Mouse (Mus musculus) forebrain, embryonic 14.5 days (tissue): Measurements from ENCODE around the gene Ubtd1. TPM values are rescaled to one million over a fixed set of nuclear protein-coding genes. Genes with fewer than 3 reads are reported as not detected.

Experiments
- ATAC-seq: fragments of 200-750 bp; cut with Nextera tagmentation; 2 replicates; pipeline ENCODE4 v1.8.0; 2017; ENCODE audit warnings: mild to moderate bottlenecking, moderate library complexity
- DNase-seq: peaks from one replicate; pipeline ENCODE4 v3.0.0-alpha.2; 2015; ENCODE audit warnings: low spot score
- H3K27ac ChIP-seq: fragments of 300-500 bp; sonication (generic); 2 replicates; pipeline ENCODE4 v1.5.1; 2014; ENCODE audit warnings: low read depth, mild to moderate bottlenecking, control low read depth, low read length, moderate library complexity
- H3K27me3 ChIP-seq: fragments of 300-500 bp; sonication (generic); replicated peaks from 2 replicates; pipeline ENCODE4 v1.6.1; 2014; ENCODE audit warnings: low read length, control low read depth, mixed read lengths; ENCODE audit not compliant: control insufficient read depth, insufficient read depth
- H3K36me3 ChIP-seq: fragments of 300-500 bp; sonication (generic); 2 replicates; pipeline ENCODE4 v1.6.1; 2014; ENCODE audit warnings: low read length, control low read depth; ENCODE audit not compliant: control insufficient read depth, insufficient read depth
- H3K4me1 ChIP-seq: fragments of 300-500 bp; sonication (generic); 2 replicates; pipeline ENCODE4 v1.6.1; 2014; ENCODE audit warnings: antibody characterized with exemption, low read length, control low read depth; ENCODE audit not compliant: control insufficient read depth, insufficient read depth
- H3K4me2 ChIP-seq: fragments of 300-500 bp; sonication (generic); 2 replicates; pipeline ENCODE4 v1.6.1; 2014; ENCODE audit warnings: mild to moderate bottlenecking, control low read depth, low read length
- H3K4me3 ChIP-seq: fragments of 300-500 bp; sonication (generic); 2 replicates; pipeline ENCODE4 v1.5.1; 2014; ENCODE audit warnings: low read depth, low read length, control low read depth
- H3K9ac ChIP-seq: fragments of 300-500 bp; sonication (generic); 2 replicates; pipeline ENCODE4 v1.6.1; 2014; ENCODE audit warnings: mild to moderate bottlenecking, low read length, control low read depth, moderate library complexity
- H3K9me3 ChIP-seq: fragments of 300-500 bp; sonication (generic); replicated peaks from 2 replicates; pipeline ENCODE4 v1.6.1; 2016; ENCODE audit warnings: low read length, control low read depth, mixed read lengths; ENCODE audit not compliant: control insufficient read depth
- WGBS: fragments of 180-500 bp; shearing (Covaris S2); extraction: QIAGEN DNeasy Blood & Tissue Kit; methylation state at CpG from one replicate; pipeline ENCODE4 v1.1.7; 2014; 5-methylcytosine and 5-hydroxymethylcytosine counted together
- polyA plus RNA-seq: library from polyadenylated mRNA; unstranded; fragments of >200 nt; fragmentation: Nextera tagmentation; extraction: Ambion mirVana; gene quantifications from 2 replicates; pipeline ENCODE4 v1.2.1, GENCODE M21; 2014

Gene Ubtd1
- polyA plus RNA-seq, 1 experiment from 2014 or later = 5.4 TPM

GRCm38 (mm10) chr19:42026158-42026557 lies 44.6 kb downstream of the Ubtd1 start:
- Histone ChIP-seq H3K9ac (no peak overlapping the region), H3K36me3 (no peaks in the 10 kb centered on the region), H3K4me2 (no peak overlapping the region), H3K9me3 (no peaks in the 10 kb centered on the region), H3K27ac (no peak overlapping the region), H3K4me3 (no peak overlapping the region), H3K27me3 (no peaks in the 10 kb centered on the region), H3K4me1 (no peaks in the 10 kb centered on the region)
- DNase-seq (peak; percentile 77), ATAC-seq (peak; percentile 58)
- 12% methylated on average over 5 of the region's 5 CpGs for WGBS

- H3K4me1 ChIP-seq = no peaks in the 10 kb centered on the region
- H3K27ac ChIP-seq = no peak overlapping the region
- H3K36me3 ChIP-seq = no peaks in the 10 kb centered on the region
- ATAC-seq = no peak
- H3K9me3 ChIP-seq = no peaks in the 10 kb centered on the region
- H3K4me2 ChIP-seq = no peak overlapping the region
- DNase-seq = no peak
- H3K27me3 ChIP-seq = no peaks in the 10 kb centered on the region
- H3K4me3 ChIP-seq = no peak overlapping the region
- no peak overlapping the region for H3K9ac ChIP-seq
- WGBS = 92% methylated on average over 5 of the region's 5 CpGs
Observed at GRCm38 (mm10) chr19:42031112-42031511, 49.5 kb downstream of the Ubtd1 start.

GRCm38 (mm10) chr19:42033611-42034010 lies 52.0 kb downstream of the Ubtd1 start:
- no peaks in the 10 kb centered on the region for H3K9me3 ChIP-seq
- 76% methylated on average over 14 of the region's 14 CpGs for WGBS
- no peak for ATAC-seq
- no peak overlapping the region for H3K4me2 ChIP-seq
- H3K4me3 ChIP-seq = no peak overlapping the region
- no peak overlapping the region for H3K9ac ChIP-seq
- DNase-seq = no peak
- H3K27me3 ChIP-seq = no peaks in the 10 kb centered on the region
- H3K36me3 ChIP-seq = no peaks in the 10 kb centered on the region
- no peak overlapping the region for H3K27ac ChIP-seq
- no peaks in the 10 kb centered on the region for H3K4me1 ChIP-seq

GRCm38 (mm10) chr19:42034146-42034775 lies 52.7 kb downstream of the Ubtd1 start:
- Histone ChIP-seq H3K4me3 (no peak overlapping the region), H3K9ac (no peak overlapping the region), H3K27ac (no peak overlapping the region), H3K9me3 (no peaks in the 10 kb centered on the region), H3K4me1 (no peaks in the 10 kb centered on the region), H3K27me3 (no peaks in the 10 kb centered on the region), H3K4me2 (no peak overlapping the region), H3K36me3 (no peaks in the 10 kb centered on the region)
- DNase-seq (no peak), ATAC-seq (no peak)
- 66% methylated on average over 9 of the region's 9 CpGs for WGBS

GRCm38 (mm10) chr19:42034881-42035455 lies 53.4 kb downstream of the Ubtd1 start:
- Histone ChIP-seq H3K4me1 (no peaks in the 10 kb centered on the region), H3K27ac (no peak overlapping the region), H3K4me3 (no peak overlapping the region), H3K4me2 (no peak overlapping the region), H3K9me3 (no peaks in the 10 kb centered on the region), H3K27me3 (no peaks in the 10 kb centered on the region), H3K36me3 (no peaks in the 10 kb centered on the region), H3K9ac (no peak overlapping the region)
- 66% methylated on average over 11 of the region's 11 CpGs for WGBS
- no peak for ATAC-seq
- no peak for DNase-seq

GRCm38 (mm10) chr19:42035456-42036248 lies 54.1 kb downstream of the Ubtd1 start, which contains the start of gene Ankrd2:
Gene Ankrd2 (plus strand): TSS chr19:42036000.
- Histone ChIP-seq H3K9me3 (no peaks in the 10 kb centered on the region), H3K27ac (no peak within 1 kb of the TSS), H3K36me3 (no peaks in the 10 kb centered on the region), H3K27me3 (no peaks in the 10 kb centered on the region), H3K4me1 (no peaks in the 10 kb centered on the region), H3K4me2 (no peak within 1 kb of the TSS), H3K9ac (no peak within 1 kb of the TSS), H3K4me3 (no peak within 1 kb of the TSS)
- WGBS = 68% methylated on average over 19 of the region's 19 CpGs
- peak; percentile 90 for ATAC-seq
- peak; percentile 89 for DNase-seq

- DNase-seq (no peak), ATAC-seq (no peak)
- H3K36me3 ChIP-seq = no peaks in the 10 kb centered on the region
- H3K9me3 ChIP-seq = no peaks in the 10 kb centered on the region
- no peak overlapping the region for H3K4me3 ChIP-seq
- no peak overlapping the region for H3K4me2 ChIP-seq
- WGBS = 68% methylated on average over 3 of the region's 3 CpGs
- no peaks in the 10 kb centered on the region for H3K4me1 ChIP-seq
- no peak overlapping the region for H3K9ac ChIP-seq
- H3K27me3 ChIP-seq = no peaks in the 10 kb centered on the region
- no peak overlapping the region for H3K27ac ChIP-seq
Observed at GRCm38 (mm10) chr19:42036357-42036756, 54.8 kb downstream of the Ubtd1 start.

- Histone ChIP-seq H3K27ac (no peak overlapping the region), H3K36me3 (no peaks in the 10 kb centered on the region), H3K9me3 (no peaks in the 10 kb centered on the region), H3K27me3 (no peaks in the 10 kb centered on the region), H3K4me2 (no peak overlapping the region), H3K4me1 (no peaks in the 10 kb centered on the region), H3K9ac (no peak overlapping the region), H3K4me3 (no peak overlapping the region)
- 75% methylated on average over 11 of the region's 11 CpGs for WGBS
- DNase-seq (no peak), ATAC-seq (no peak)
Observed at GRCm38 (mm10) chr19:42037167-42037702, 55.7 kb downstream of the Ubtd1 start.
